Mouse (Mus musculus) lung, postnatal 0 days (tissue): Measurements from ENCODE around the gene Rarg.

Source experiments
- CTCF ChIP-seq: IDR thresholded peaks from 2 replicates; pipeline ENCODE4 v1.5.1; 2016; ENCODE audit warnings: antibody characterized with exemption, mild to moderate bottlenecking
- EP300 ChIP-seq: IDR thresholded peaks from 2 replicates; pipeline ENCODE4 v1.6.1; 2016; ENCODE audit warnings: antibody characterized with exemption, mild to moderate bottlenecking, control low read depth

DNA sequence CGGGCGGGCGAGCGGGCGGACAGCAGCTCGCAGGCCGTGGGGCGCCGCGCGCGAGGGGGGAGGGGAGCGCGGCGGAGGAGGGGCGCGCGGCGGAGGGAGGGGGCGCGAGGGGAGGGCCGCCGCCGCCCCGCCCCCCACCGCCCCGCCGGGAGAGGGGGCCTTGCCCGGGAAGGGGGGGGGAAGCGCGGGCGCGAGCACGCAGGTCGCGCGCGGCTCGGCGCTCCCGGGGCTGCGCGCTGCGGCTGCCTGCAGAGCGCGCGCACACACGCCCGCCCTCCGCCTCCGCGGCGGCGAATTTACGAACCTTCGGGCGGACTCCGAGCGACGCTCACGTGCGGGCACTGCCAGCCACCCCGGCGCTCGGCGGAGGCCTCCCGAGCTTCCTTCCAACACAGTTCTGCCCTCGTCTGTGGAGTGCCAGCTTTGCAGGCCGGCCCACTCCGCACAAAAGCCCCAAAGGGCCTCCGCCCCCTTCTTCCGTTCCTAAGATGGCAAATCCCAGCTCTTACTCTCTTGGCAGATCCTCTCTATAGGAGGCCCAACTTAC is 53.4 kb downstream of the Rarg start:
- no peak; the same call in 1 of the 2 replicates for TF ChIP-seq CTCF
- TF ChIP-seq EP300, result no peak
